Mouse (Mus musculus) A20 (cell line): ENCODE measurements around the gene Irf2.

Experiments used
- DNase-seq: peaks from one replicate; pipeline ENCODE4 v3.0.0-alpha.2; 2011; ENCODE audit warnings: low read depth, low spot score

The Irf2 gene

GRCm38 (mm10) chr8:46739003-46739949 is at the start of gene Irf2:
Gene Irf2, plus strand, starts transcription at chr8:46739732.
- DNase-seq: peak; percentile 97

DNA sequence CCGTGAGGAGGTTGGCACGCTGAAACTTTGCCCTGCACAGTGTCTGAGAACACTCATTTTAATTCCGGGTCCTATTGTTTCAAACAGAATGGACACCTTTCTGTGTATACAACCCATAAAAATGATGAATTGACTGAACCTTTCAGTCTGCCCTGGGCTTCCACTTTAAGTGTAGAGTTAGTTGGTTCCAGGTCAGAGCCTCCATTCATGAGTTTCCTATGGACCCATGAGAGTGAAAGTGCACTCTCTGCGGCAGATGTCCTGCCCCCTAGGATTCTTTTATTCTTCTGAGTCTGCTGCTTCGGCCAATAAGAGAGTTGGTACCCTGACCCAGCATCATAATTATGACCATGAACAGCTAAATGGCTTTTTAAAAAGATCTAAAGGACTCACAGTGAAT is 49.4 kb upstream of the Irf2 start:
- DNase-seq: no peak

GRCm38 (mm10) chr8:46690581-46690980 is 49.0 kb upstream of the Irf2 start:
- DNase-seq: no peak

- no peak for DNase-seq
Observed at GRCm38 (mm10) chr8:46691360-46691759, 48.2 kb upstream of the Irf2 start.

GRCm38 (mm10) chr8:46696256-46697041 is 43.1 kb upstream of the Irf2 start:
- DNase-seq: no peak

GRCm38 (mm10) chr8:46697566-46697965 is 42.0 kb upstream of the Irf2 start:
- no peak for DNase-seq

DNA sequence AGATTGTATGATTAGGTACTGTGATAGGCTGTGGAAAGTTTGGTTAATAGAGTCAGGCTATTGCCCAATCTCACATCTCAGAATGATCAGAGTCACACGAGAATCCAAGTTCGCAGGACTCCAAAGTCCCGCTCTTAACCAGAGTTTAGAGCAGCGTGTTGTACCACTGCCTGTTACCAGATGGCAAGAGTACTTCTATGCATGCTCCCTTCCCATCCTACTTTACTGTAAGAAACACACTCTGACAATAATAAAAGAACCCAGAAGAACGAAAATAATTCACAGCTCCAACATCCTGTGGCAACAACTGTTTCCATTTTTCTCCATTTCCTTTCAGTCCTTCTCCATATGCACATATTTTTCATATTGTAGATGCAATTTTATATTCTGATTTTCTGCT is 41.4 kb upstream of the Irf2 start:
- DNase-seq: no peak

GRCm38 (mm10) chr8:46705145-46705544 is 34.4 kb upstream of the Irf2 start:
- no peak for DNase-seq

DNA sequence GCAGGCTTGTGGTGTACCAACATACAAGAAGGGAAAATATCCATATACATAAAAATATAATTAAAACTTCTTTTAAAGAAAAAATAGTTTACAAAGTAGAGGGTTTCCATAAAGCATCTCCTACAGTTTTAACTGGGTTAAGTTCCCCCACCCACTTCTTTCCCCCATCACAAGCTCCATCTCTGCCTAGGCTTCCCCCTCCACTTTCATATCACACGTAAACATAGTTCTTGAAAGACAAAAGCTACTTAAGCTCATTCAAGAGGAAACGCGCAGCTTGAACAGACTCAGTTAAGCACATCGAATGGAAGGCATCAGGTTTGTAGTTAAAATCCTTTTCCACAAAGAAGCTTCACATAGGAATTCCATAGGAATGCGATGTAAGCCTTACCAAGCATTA is 32.8 kb upstream of the Irf2 start:
- DNase-seq: peak; percentile 64

- DNase-seq: no peak
Observed at GRCm38 (mm10) chr8:46709302-46709701, 30.2 kb upstream of the Irf2 start.

DNA sequence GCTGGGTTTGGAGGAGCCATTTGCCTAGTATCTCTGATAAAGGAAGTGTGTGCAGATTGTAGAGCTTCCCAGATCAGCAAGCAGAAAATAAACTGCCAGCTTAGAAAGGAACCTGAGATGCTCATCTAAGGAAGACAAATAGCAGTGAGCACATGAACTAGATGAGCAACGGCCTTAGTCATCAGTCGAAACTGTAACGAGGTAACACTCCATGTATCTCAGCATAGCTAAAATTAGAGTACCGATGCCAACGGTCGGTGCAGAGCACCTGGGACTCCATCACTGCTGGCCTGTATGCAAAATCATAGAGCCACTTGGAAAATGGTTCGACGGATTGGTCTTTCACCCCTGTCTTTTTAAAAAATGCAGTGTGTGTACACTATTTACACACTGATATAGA is 29.2 kb upstream of the Irf2 start:
- peak; percentile 74 for DNase-seq

DNA sequence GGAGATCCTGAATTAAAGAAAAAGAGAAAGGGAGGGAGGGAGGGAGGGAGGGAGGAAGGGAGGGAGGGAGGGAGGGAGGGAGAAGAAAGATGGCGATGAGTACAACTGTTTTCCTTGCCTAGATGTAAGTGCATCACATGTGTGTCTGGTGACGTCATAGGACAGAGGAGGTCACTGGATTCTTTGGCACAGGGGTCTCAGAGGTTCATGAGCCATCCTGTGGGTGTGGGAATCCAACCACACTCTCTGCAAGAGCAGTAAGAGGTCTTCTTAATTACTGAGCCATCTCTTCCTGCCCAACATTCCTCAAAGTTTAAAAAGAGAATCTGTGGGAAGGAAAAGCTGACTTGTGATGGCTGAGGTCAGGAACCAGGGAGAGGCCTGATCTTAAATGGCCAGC is 28.0 kb upstream of the Irf2 start:
- DNase-seq: no peak

- DNase-seq: peak; percentile 94
Observed at GRCm38 (mm10) chr8:46713178-46713577, 26.4 kb upstream of the Irf2 start.

DNA sequence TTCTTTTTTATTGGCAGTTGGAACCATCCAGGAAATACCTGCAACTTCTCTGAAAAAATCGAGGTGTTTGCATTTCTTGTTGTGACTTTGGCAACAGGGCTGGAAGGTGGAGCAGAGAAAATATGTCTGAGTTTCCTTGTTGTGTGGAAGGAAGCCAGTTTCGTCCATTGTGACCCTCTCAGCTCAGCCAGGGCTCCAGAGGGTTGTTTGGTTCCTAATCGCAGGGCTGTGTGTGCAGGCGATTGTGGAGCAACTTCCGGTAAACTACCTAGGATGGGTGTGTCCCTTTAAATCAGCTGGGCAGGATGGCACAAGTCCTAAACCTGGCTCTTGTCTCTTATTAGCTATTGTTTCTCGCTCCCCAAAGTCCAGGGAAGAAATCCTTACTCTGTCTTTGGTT is 25.7 kb upstream of the Irf2 start:
- no peak for DNase-seq

DNA sequence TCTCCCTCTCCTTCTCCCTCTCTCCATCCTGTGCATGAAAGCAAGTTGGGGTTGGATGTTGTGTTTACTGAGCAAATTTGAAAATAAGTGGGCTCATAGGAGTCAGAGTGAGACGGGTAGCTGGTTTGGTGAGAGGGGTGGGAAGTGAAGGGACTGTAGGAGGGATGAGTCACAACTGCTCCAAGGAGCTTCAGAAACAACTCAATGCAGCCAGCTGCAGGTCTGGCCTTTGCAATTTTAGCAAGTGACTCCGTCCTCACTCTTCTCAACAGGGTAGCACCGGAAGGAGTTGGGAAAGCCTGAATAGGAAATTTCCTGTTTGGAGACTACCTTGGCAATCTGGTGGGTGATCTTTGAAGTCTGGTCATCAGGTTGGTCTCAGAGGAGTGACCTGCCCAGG is 25.1 kb upstream of the Irf2 start:
- no peak for DNase-seq

- DNase-seq: peak; percentile 49
Observed at GRCm38 (mm10) chr8:46716477-46716876, 23.1 kb upstream of the Irf2 start.

DNA sequence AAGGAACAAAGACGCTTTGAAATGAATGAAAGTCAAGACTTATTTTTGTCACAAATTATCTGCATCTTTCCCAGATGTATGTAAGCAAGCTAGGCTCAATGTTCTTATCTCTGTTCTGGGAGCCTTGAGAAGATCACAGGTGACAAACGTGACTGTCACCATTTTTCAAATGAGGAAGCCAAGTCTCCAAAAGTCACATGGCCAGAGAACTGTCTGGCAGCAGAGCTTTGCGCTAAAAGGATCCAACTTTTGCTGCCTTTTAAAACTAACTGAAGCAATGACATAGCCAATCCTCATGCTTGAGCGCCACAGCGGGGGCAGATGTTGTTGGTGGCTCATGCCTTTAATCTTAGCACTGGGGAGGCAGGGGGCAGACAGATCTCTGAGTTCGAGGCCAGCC is 22.4 kb upstream of the Irf2 start:
- DNase-seq: peak; percentile 60

DNA sequence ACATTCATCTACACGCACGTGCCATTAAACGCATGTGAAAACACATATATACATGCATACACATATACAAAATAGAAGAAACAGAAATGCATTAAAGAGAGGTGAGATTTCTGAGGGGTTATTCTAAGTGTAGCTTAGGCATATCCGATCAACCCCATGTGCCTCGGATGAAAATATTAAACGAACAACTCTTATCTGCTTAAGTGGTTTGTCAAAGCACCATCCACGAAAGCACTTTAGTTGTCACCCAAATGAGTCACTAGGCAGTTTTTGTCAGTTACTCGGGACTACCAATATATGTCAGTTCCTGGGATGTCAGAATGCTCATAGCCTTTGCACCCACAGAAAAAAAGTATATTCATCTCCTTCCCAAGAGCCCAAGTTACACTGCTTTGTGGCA is 21.2 kb upstream of the Irf2 start:
- no peak for DNase-seq

DNA sequence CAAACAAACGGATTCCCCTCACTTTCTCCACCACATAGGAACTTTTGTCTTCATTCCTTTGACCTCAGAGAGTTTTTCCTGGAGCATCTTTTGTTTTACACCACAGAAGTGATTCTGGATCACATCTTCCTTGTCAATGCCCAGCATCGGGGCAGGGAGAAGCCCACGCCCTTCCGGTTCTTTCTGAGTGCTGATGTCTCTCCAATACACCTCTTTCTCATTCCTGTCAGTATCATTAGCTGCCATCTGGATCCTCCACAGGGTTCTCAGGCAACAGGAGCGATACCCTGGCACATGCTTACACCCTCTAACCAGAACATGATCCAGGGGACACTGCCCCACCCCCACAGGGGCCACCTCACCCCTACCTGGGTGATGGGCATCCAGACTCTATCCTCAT is 20.8 kb upstream of the Irf2 start:
- DNase-seq: no peak

DNA sequence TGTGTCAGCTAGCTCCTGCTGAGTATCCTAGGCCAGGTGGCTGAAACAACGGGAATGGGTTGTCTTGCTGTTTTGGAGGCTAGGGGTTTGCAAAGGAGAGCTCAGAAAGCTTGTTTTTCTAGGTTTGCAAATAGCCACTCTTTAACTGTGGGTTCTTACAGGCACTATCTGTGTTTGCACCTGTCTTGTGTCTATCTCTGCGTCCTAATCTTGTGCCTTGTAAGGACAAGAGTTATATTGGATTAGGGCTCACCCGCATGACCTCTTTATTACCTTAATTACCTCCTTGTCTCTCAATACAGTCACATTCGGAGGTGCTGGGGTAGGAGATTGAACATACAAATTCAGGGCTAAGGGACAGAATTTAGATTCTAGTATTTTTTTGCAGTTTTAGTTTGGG is 18.9 kb upstream of the Irf2 start:
- DNase-seq: no peak

DNA sequence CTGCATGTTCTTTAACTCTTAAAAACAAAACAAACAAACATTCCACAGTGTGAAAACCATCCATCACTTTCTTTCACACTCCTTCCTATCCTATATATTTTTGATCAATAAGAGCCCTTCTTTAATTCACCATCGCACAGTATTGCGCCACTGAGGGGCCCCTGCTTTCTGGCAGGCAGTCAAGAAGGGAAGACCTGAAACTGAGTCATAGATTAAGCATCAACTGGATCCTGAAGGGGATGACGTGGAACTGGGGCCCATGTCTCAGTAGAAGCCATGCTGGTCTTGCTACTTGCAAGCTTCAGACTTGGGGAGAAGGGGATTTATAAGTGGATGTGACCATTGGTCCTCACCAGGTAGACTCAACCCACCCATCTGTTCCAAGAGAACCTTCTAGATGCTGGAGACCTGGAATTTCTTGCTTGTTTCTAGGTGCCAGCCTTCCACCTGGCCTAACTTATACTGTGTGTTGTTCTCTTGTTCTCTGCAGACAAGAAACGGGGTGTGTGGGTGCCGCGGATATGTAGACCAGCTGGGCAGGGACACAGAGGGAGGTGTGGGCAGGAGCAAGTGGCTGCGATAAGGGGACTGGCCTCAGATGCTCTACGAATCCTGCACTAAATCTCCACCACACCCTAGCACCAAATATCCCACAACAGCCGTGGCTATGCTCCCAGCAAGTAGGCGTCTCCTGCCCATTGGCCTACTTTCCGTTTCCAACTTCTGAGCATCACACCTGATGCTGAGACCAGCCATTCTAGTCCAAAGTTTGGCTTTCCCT is 18.3 kb upstream of the Irf2 start:
- no peak for DNase-seq

DNA sequence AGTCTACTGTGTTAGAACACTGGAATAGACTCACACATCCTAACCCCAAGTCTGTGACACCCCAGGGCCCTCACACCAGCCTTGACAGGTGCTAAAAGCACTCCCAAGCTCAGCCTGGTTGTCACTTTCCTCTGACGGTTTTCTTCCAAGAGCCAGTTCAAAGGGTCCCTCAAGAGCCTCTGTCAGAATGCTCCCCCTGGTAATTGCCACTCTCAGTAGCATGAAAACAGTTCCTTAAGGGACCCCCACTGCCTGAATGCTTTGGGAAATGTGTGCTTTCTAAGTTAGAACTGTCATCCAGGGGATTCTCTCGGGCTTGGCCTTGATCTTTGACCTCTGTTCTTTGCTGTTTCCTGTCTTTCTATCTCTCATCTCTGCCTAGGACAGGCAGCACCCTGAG is 17.0 kb upstream of the Irf2 start:
- no peak for DNase-seq
